Mouse (Mus musculus): ENCODE measurements around the gene Arid2. TPM values are rescaled to one million over a fixed set of nuclear protein-coding genes. Genes with fewer than 3 reads are reported as not detected.

Gene Arid2
- 15.1 TPM for polyA plus RNA-seq (2014; fragmentation: Illumina TruSeq; extraction: RNeasy Lipid Tissue Mini Kit (QIAGEN cat#74804); ENCODE audit: low read depth, low replicate concordance)

GRCm38 (mm10) chr15:96287369-96287975 lies at the start of gene Arid2:
Gene Arid2 (plus strand): TSS chr15:96287518.

Other genes starting within 250 kb of the Arid2 start
- gene Scaf11, start 173.3 kb downstream of the Arid2 start, polyA plus RNA-seq (2014; fragmentation: Illumina TruSeq; extraction: RNeasy Lipid Tissue Mini Kit (QIAGEN cat#74804); ENCODE audit: low read depth, low replicate concordance) = 35.8 TPM

All from liver, adult 10 weeks (tissue).